Mouse (Mus musculus) midbrain, embryonic 11.5 days (tissue): ENCODE data around the gene Cfap65. TPM values are rescaled to one million over a fixed set of nuclear protein-coding genes. Genes with fewer than 3 reads are reported as not detected.

Experiments used
- ATAC-seq: fragments of 200-750 bp; cut with Nextera tagmentation; 2 replicates; pipeline ENCODE4 v1.8.0; 2017; ENCODE audit warnings: moderate TSS enrichment, moderate library complexity; ENCODE audit not compliant: low FRiP score
- DNase-seq: peaks from one replicate; pipeline ENCODE4 v3.0.0; 2015; ENCODE audit warnings: low spot score; ENCODE audit errors: missing footprints
- H3K27ac ChIP-seq: fragments of 300-500 bp; sonication (generic); 2 replicates; pipeline ENCODE4 v1.5.1; 2014; ENCODE audit warnings: low read depth, low read length
- H3K27me3 ChIP-seq: fragments of 300-500 bp; sonication (generic); 2 replicates; pipeline ENCODE4 v1.6.1; 2014; ENCODE audit warnings: mild to moderate bottlenecking, low read length, moderate library complexity, mixed read lengths; ENCODE audit not compliant: control insufficient read depth, insufficient read depth
- H3K36me3 ChIP-seq: fragments of 300-500 bp; sonication (generic); 2 replicates; pipeline ENCODE4 v1.6.1; 2014; ENCODE audit warnings: mild to moderate bottlenecking, low read length, moderate library complexity, mixed read lengths; ENCODE audit not compliant: control insufficient read depth, insufficient read depth
- H3K4me1 ChIP-seq: fragments of 300-500 bp; sonication (generic); 2 replicates; pipeline ENCODE4 v1.6.1; 2014; ENCODE audit warnings: low read length; ENCODE audit not compliant: control insufficient read depth, insufficient read depth
- H3K4me2 ChIP-seq: fragments of 300-500 bp; sonication (generic); 2 replicates; pipeline ENCODE4 v1.6.1; 2014; ENCODE audit warnings: mild to moderate bottlenecking, moderate library complexity
- H3K4me3 ChIP-seq: fragments of 300-500 bp; sonication (generic); 2 replicates; pipeline ENCODE4 v1.5.1; 2014; ENCODE audit warnings: low read depth, low read length
- H3K9ac ChIP-seq: fragments of 300-500 bp; sonication (generic); 2 replicates; pipeline ENCODE4 v1.6.1; 2014; ENCODE audit warnings: low read length
- H3K9me3 ChIP-seq: fragments of 300-500 bp; sonication (generic); 2 replicates; pipeline ENCODE4 v1.6.1; 2016; ENCODE audit warnings: low read length; ENCODE audit not compliant: control insufficient read depth
- WGBS: fragments of 180-500 bp; shearing (Covaris S2); extraction: QIAGEN DNeasy Blood & Tissue Kit; methylation state at CpG from one replicate; pipeline ENCODE4 v1.1.7; 2014; 5-methylcytosine and 5-hydroxymethylcytosine counted together
- polyA plus RNA-seq: library from polyadenylated mRNA; unstranded; fragments of >200 nt; fragmentation: Nextera tagmentation; extraction: Ambion mirVana; gene quantifications from 2 replicates; pipeline ENCODE4 v1.2.1, GENCODE M21; 2014

Gene Cfap65
- polyA plus RNA-seq: 0.03 and 0.04 TPM in 2 replicates

- ATAC-seq (peak; percentile 57; the same call in 1 of the 2 replicates), DNase-seq (peak; percentile 95)
- Histone ChIP-seq H3K27me3 (no peaks in the 10 kb centered on the region), H3K9me3 (no peaks in the 10 kb centered on the region), H3K9ac (no peak within 1 kb of the TSS), H3K36me3 (no peaks in the 10 kb centered on the region), H3K27ac (no peak within 1 kb of the TSS), H3K4me2 (peak within 1 kb of the TSS; percentile 62), H3K4me3 (peak within 1 kb of the TSS; percentile 32), H3K4me1 (no peaks in the 10 kb centered on the region)
- WGBS: 3% methylated on average over 18 of the region's 18 CpGs
Observed at GRCm38 (mm10) chr1:74935402-74935801, at the start of gene Cfap65. Gene Cfap65, minus strand, starts transcription at chr1:74935599.

GRCm38 (mm10) chr1:74977001-74977400, 41.6 kb upstream of the Cfap65 start:
- H3K27me3 ChIP-seq: no peaks in the 10 kb centered on the region
- ATAC-seq (no peak), DNase-seq (no peak)
- no peak overlapping the region for H3K9ac ChIP-seq
- H3K4me1 ChIP-seq: no peaks in the 10 kb centered on the region; the same call in 1 of the 2 replicates
- 80% methylated on average over 8 of the region's 8 CpGs for WGBS
- H3K4me3 ChIP-seq: no peak overlapping the region
- no peak overlapping the region for H3K4me2 ChIP-seq
- no peak overlapping the region for H3K27ac ChIP-seq
- H3K9me3 ChIP-seq: no peaks in the 10 kb centered on the region
- H3K36me3 ChIP-seq: no peaks in the 10 kb centered on the region

- Histone ChIP-seq H3K9ac (no peak overlapping the region), H3K4me2 (no peak overlapping the region), H3K4me3 (no peak overlapping the region), H3K4me1 (no peaks in the 10 kb centered on the region; the same call in 1 of the 2 replicates), H3K9me3 (no peaks in the 10 kb centered on the region), H3K27me3 (no peaks in the 10 kb centered on the region), H3K36me3 (no peaks in the 10 kb centered on the region), H3K27ac (no peak overlapping the region)
- no peak for DNase-seq
- ATAC-seq: no peak
- 92% methylated on average over 1 of the region's 1 CpGs for WGBS
Observed at GRCm38 (mm10) chr1:74975936-74976335, 40.5 kb upstream of the Cfap65 start.

- no peak overlapping the region for H3K9ac ChIP-seq
- H3K4me2 ChIP-seq: no peak overlapping the region
- WGBS: 87% methylated on average over 6 of the region's 6 CpGs
- no peaks in the 10 kb centered on the region for H3K4me1 ChIP-seq
- H3K36me3 ChIP-seq: no peaks in the 10 kb centered on the region
- ATAC-seq (no peak), DNase-seq (no peak)
- no peak overlapping the region for H3K27ac ChIP-seq
- no peaks in the 10 kb centered on the region for H3K27me3 ChIP-seq
- no peaks in the 10 kb centered on the region for H3K9me3 ChIP-seq
- no peak overlapping the region for H3K4me3 ChIP-seq
Observed at GRCm38 (mm10) chr1:74973590-74973989, 38.2 kb upstream of the Cfap65 start.

GRCm38 (mm10) chr1:74971353-74972050, 36.1 kb upstream of the Cfap65 start:
- Histone ChIP-seq H3K9me3 (no peaks in the 10 kb centered on the region), H3K4me3 (no peak overlapping the region), H3K4me1 (no peaks in the 10 kb centered on the region), H3K36me3 (no peaks in the 10 kb centered on the region), H3K9ac (no peak overlapping the region), H3K4me2 (no peak overlapping the region), H3K27me3 (no peaks in the 10 kb centered on the region), H3K27ac (no peak overlapping the region)
- no peak for ATAC-seq
- WGBS: 59% methylated on average over 4 of the region's 4 CpGs
- no peak for DNase-seq

- Histone ChIP-seq H3K4me3 (no peak overlapping the region), H3K4me2 (no peak overlapping the region), H3K27ac (no peak overlapping the region), H3K9me3 (no peaks in the 10 kb centered on the region), H3K4me1 (peaks cover 4% of the 10 kb centered on the region; the same call in 1 of the 2 replicates), H3K36me3 (no peaks in the 10 kb centered on the region), H3K9ac (no peak overlapping the region), H3K27me3 (no peaks in the 10 kb centered on the region)
- ATAC-seq: no peak
- no peak for DNase-seq
- 77% methylated on average over 8 of the region's 8 CpGs for WGBS
Observed at GRCm38 (mm10) chr1:74967962-74968580, 32.7 kb upstream of the Cfap65 start.

GRCm38 (mm10) chr1:74964494-74965215, 29.3 kb upstream of the Cfap65 start:
- no peak for ATAC-seq

GRCm38 (mm10) chr1:74962853-74963227, 27.4 kb upstream of the Cfap65 start:
- no peaks in the 10 kb centered on the region for H3K9me3 ChIP-seq
- H3K9ac ChIP-seq: no peak overlapping the region
- peaks cover 4% of the 10 kb centered on the region; the same call in 1 of the 2 replicates for H3K4me1 ChIP-seq
- no peak overlapping the region for H3K4me2 ChIP-seq
- DNase-seq (no peak), ATAC-seq (no peak)
- no peaks in the 10 kb centered on the region for H3K36me3 ChIP-seq
- no peak overlapping the region for H3K27ac ChIP-seq
- no peak overlapping the region for H3K4me3 ChIP-seq
- 84% methylated on average over 5 of the region's 5 CpGs for WGBS
- no peaks in the 10 kb centered on the region for H3K27me3 ChIP-seq

More at GRCm38 (mm10) chr1:74964494-74965215, 29.3 kb upstream of the Cfap65 start:
- Histone ChIP-seq H3K27me3 (no peaks in the 10 kb centered on the region), H3K4me1 (peaks cover 4% of the 10 kb centered on the region; the same call in 1 of the 2 replicates), H3K27ac (no peak overlapping the region), H3K4me2 (peak overlapping the region; percentile 34), H3K9me3 (no peaks in the 10 kb centered on the region), H3K36me3 (no peaks in the 10 kb centered on the region), H3K4me3 (no peak overlapping the region), H3K9ac (peak overlapping the region; percentile 21)
- peak; percentile 97 for DNase-seq
- 19% methylated on average over 16 of the region's 16 CpGs for WGBS
